Mouse (Mus musculus) heart, embryonic 10.5 days (tissue): Measurements from ENCODE around the gene 1810013L24Rik. TPM values are rescaled to one million over a fixed set of nuclear protein-coding genes. Genes with fewer than 3 reads are reported as not detected.

Experiments
- DNase-seq: peaks from one replicate; pipeline ENCODE4 v3.0.0-alpha.2; 2017; ENCODE audit warnings: low spot score
- H3K27ac ChIP-seq: fragments of 300-500 bp; sonication (generic); 2 replicates; pipeline ENCODE4 v1.5.1; 2016; ENCODE audit warnings: mild to moderate bottlenecking
- H3K27me3 ChIP-seq: fragments of 300-500 bp; sonication (generic); 2 replicates; pipeline ENCODE4 v1.6.1; 2016; ENCODE audit warnings: mild to moderate bottlenecking; ENCODE audit not compliant: poor library complexity, insufficient read depth, severe bottlenecking
- H3K36me3 ChIP-seq: fragments of 300-500 bp; sonication (generic); 2 replicates; pipeline ENCODE4 v1.6.1; 2016; ENCODE audit warnings: mild to moderate bottlenecking, moderate library complexity
- H3K4me1 ChIP-seq: fragments of 300-500 bp; sonication (generic); 2 replicates; pipeline ENCODE4 v1.6.1; 2016; ENCODE audit warnings: mild to moderate bottlenecking
- H3K4me3 ChIP-seq: fragments of 300-500 bp; sonication (generic); 2 replicates; pipeline ENCODE4 v1.5.1; 2016; ENCODE audit warnings: mild to moderate bottlenecking, moderate library complexity
- H3K9me3 ChIP-seq: fragments of 300-500 bp; sonication (generic); 2 replicates; pipeline ENCODE4 v1.6.1; 2016; ENCODE audit warnings: mild to moderate bottlenecking, moderate library complexity
- WGBS: fragments of 180-500 bp; shearing (Covaris S2); methylation state at CpG from one replicate; pipeline ENCODE4 v1.1.7; 2016; 5-methylcytosine and 5-hydroxymethylcytosine counted together
- polyA plus RNA-seq: library from polyadenylated mRNA; unstranded; fragments of >200 nt; fragmentation: Nextera tagmentation; extraction: Ambion mirVana; gene quantifications from 2 replicates; pipeline ENCODE4 v1.2.1, GENCODE M21; 2016

Gene 1810013L24Rik
- polyA plus RNA-seq, 1 experiment from 2014 or later = 21.3 TPM

DNA sequence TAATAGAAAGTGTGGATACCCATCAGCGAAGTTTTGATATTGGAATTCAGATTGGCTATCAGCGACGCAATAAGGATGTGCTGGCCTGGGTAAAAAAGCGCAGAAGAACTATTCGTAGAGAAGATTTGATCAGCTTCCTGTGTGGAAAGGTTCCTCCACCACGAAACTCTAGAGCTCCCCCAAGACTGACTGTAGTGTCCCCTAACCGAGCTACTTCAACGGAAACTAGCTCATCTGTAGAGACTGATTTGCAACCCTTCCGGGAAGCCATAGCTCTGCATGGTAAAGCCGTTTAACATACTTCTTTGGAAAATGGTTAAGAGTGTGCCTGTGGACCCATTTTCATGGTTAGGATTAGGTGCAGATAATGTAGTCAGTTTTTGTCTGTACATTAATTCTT is 13.1 kb downstream of the 1810013L24Rik start:
- peaks cover 69% of the 10 kb centered on the region for H3K36me3 ChIP-seq
- no peaks in the 10 kb centered on the region for H3K4me1 ChIP-seq
- 88% methylated on average over 10 of the region's 10 CpGs for WGBS
- no peak for DNase-seq
- no peaks in the 10 kb centered on the region for H3K27me3 ChIP-seq
- H3K4me3 ChIP-seq = no peak overlapping the region
- H3K9me3 ChIP-seq = no peaks in the 10 kb centered on the region
- H3K27ac ChIP-seq = no peak overlapping the region

DNA sequence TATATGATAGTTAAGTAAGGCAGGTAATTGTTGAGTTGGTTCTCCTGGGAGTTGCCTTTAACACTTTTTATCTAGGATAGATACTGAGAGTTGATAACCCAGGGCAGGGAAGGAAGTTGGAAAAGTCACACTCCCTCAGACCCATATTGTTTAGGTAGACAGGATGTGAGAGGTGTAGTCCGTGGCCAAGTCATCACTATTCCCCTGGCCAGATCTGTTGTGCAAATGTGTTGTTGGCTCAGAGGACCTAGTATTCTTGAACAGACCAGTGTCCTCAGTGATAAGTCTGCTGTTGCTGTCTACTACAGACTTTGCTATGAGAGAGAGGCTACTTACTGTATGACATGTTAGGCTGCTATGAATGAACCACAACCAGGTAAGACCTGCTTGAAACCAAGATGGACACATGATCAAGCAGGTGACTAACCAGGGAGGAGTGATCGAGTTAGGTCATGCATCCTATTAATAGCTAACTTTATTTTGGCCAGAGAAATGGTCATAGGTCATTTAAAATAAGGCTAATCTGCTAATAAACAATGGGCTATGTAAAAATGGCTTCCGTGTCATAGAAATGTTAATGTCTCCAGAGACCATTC is 13.8 kb downstream of the 1810013L24Rik start:
- no peaks in the 10 kb centered on the region for H3K4me1 ChIP-seq
- no peak for DNase-seq
- H3K27ac ChIP-seq = no peak overlapping the region
- WGBS = 89% methylated on average over 3 of the region's 3 CpGs
- no peaks in the 10 kb centered on the region for H3K27me3 ChIP-seq
- H3K9me3 ChIP-seq = no peaks in the 10 kb centered on the region
- peaks cover 67% of the 10 kb centered on the region for H3K36me3 ChIP-seq
- no peak overlapping the region for H3K4me3 ChIP-seq

DNA sequence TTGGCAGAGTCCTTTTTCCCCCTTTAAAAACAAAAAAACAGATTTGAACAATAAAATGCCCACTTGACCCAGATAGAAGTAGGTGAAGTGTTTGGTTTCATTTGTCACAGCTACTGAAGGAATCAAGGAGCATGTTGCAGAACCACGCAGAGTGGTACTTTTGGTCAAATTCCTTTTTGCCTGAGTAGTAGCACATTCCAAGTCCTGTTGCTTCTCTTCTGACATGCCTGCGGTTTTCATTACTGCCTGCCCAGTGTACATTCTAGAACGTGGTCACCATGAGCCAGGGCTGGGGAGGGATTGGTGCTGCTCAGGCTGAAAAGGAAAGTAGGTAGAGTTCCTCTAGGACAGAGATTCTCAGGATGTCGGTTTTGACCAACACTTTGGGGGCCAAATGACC is 16.1 kb downstream of the 1810013L24Rik start:
- Histone ChIP-seq H3K36me3 (peaks cover 63% of the 10 kb centered on the region), H3K4me3 (no peak overlapping the region)
- DNase-seq = no peak

DNA sequence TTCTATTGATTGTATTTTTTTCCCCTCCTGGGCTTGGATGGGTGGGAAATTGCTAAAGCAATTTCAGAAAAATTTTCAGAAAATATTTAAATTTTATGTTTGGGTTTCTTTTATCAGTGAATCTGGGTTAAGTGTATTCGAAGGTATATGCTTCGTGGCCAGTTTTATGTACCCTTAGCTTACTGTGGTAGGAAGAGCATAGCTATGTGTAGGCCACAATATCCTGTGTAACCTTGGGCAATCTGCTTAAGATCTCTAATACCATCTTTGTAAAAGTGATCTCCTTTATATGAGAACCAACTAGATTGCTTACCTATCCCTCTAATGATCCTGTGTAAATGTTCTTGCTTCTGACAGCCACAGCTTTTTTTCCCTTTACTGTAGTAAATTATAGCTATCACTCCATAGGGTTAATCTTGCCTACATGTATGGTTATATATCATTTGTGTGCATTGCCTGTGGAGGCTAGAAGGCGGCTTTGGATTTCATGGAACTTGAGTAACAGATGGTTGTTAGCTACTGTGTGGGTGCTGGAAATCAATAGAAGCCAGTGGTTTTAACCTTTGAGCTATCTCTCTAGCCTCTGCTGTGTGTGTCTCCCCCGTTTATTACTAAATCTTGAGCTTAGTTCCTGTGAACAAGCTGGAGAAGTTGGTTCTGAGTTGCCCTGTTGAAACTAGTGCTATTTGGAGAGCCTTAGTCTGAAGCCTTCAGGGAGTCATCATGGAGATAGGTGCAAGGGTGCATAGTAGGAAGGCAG is 18.6 kb downstream of the 1810013L24Rik start:
- no peak for DNase-seq
- H3K27ac ChIP-seq = no peak overlapping the region
- no peaks in the 10 kb centered on the region for H3K4me1 ChIP-seq
- no peak overlapping the region for H3K4me3 ChIP-seq
- H3K27me3 ChIP-seq = no peaks in the 10 kb centered on the region
- 92% methylated on average over 4 of the region's 4 CpGs for WGBS
- peaks cover 52% of the 10 kb centered on the region for H3K36me3 ChIP-seq
- H3K9me3 ChIP-seq = no peaks in the 10 kb centered on the region

More for the DNA sequence above, 16.1 kb downstream of the 1810013L24Rik start:
- Histone ChIP-seq H3K4me1 (no peaks in the 10 kb centered on the region), H3K27me3 (no peaks in the 10 kb centered on the region), H3K9me3 (no peaks in the 10 kb centered on the region), H3K27ac (no peak overlapping the region)
- WGBS = 85% methylated on average over 4 of the region's 4 CpGs

- Histone ChIP-seq H3K27ac (no peak overlapping the region), H3K36me3 (peaks cover 45% of the 10 kb centered on the region)
- WGBS = 86% methylated on average over 1 of the region's 1 CpGs
Observed at GRCm38 (mm10) chr16:8849929-8850328, 20.0 kb downstream of the 1810013L24Rik start.

GRCm38 (mm10) chr16:8855143-8855542 is 25.2 kb downstream of the 1810013L24Rik start:
- H3K9me3 ChIP-seq = no peaks in the 10 kb centered on the region
- no peak for DNase-seq
- no peaks in the 10 kb centered on the region for H3K27me3 ChIP-seq
- H3K36me3 ChIP-seq = peaks cover 58% of the 10 kb centered on the region
- H3K4me1 ChIP-seq = peaks cover 4% of the 10 kb centered on the region; the same call in 1 of the 2 replicates
- 98% methylated on average over 2 of the region's 2 CpGs for WGBS
- no peak overlapping the region for H3K4me3 ChIP-seq
- no peak overlapping the region for H3K27ac ChIP-seq

More at GRCm38 (mm10) chr16:8849929-8850328, 20.0 kb downstream of the 1810013L24Rik start:
- peaks cover 4% of the 10 kb centered on the region; the same call in 1 of the 2 replicates for H3K4me1 ChIP-seq
- no peaks in the 10 kb centered on the region for H3K27me3 ChIP-seq
- no peak overlapping the region for H3K4me3 ChIP-seq
- DNase-seq = no peak
- no peaks in the 10 kb centered on the region for H3K9me3 ChIP-seq

DNA sequence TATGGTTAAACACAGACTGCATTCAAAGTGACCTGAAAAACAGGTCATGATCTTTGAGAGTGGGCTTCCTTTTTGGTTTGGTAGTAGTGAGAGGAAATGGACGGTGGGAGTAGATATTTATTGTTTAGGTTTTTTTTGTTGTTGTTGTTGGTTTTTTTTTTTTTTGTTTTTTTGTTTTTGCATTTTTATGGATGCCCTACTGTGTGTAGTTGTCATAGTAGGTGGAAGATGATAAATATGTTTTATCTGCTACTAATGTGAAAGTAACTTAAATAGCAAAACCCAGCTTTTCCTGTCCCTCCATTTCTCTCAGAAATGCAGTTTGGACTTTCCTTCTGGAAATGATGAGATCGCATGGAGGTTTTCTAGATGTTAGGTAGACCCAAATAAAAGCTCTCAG is 26.9 kb downstream of the 1810013L24Rik start:
- H3K27ac ChIP-seq = no peak overlapping the region
- H3K27me3 ChIP-seq = no peaks in the 10 kb centered on the region
- H3K4me3 ChIP-seq = no peak overlapping the region
- WGBS = 91% methylated on average over 2 of the region's 2 CpGs
- no peak for DNase-seq
- no peaks in the 10 kb centered on the region for H3K9me3 ChIP-seq
- H3K4me1 ChIP-seq = peaks cover 4% of the 10 kb centered on the region; the same call in 1 of the 2 replicates
- H3K36me3 ChIP-seq = peaks cover 63% of the 10 kb centered on the region

- Histone ChIP-seq H3K27me3 (no peaks in the 10 kb centered on the region), H3K4me1 (peaks cover 13% of the 10 kb centered on the region; the same call in 1 of the 2 replicates), H3K9me3 (no peaks in the 10 kb centered on the region), H3K36me3 (peaks cover 38% of the 10 kb centered on the region), H3K27ac (no peak overlapping the region), H3K4me3 (no peak overlapping the region)
- 77% methylated on average over 5 of the region's 5 CpGs for WGBS
- DNase-seq = no peak
Observed at GRCm38 (mm10) chr16:8862336-8862987, 32.6 kb downstream of the 1810013L24Rik start.

GRCm38 (mm10) chr16:8864223-8864631 is 34.3 kb downstream of the 1810013L24Rik start:
- Histone ChIP-seq H3K9me3 (no peaks in the 10 kb centered on the region), H3K4me3 (no peak overlapping the region), H3K4me1 (peaks cover 13% of the 10 kb centered on the region; the same call in 1 of the 2 replicates), H3K27ac (no peak overlapping the region), H3K36me3 (peaks cover 22% of the 10 kb centered on the region), H3K27me3 (no peaks in the 10 kb centered on the region)
- WGBS = 26% methylated on average over 4 of the region's 4 CpGs
- peak; percentile 53 for DNase-seq

GRCm38 (mm10) chr16:8867406-8867955 is 37.6 kb downstream of the 1810013L24Rik start:
- no peaks in the 10 kb centered on the region for H3K36me3 ChIP-seq
- H3K27ac ChIP-seq = no peak overlapping the region
- peak; percentile 61 for DNase-seq
- no peak overlapping the region for H3K4me3 ChIP-seq
- 87% methylated on average over 5 of the region's 5 CpGs for WGBS
- peaks cover 16% of the 10 kb centered on the region; the same call in 1 of the 2 replicates for H3K4me1 ChIP-seq
- H3K27me3 ChIP-seq = no peaks in the 10 kb centered on the region
- H3K9me3 ChIP-seq = no peaks in the 10 kb centered on the region

- WGBS = 87% methylated on average over 3 of the region's 3 CpGs
- Histone ChIP-seq H3K36me3 (no peaks in the 10 kb centered on the region), H3K4me3 (no peak overlapping the region), H3K27me3 (no peaks in the 10 kb centered on the region), H3K9me3 (no peaks in the 10 kb centered on the region), H3K27ac (no peak overlapping the region), H3K4me1 (peaks cover 13% of the 10 kb centered on the region; the same call in 1 of the 2 replicates)
- peak; percentile 51 for DNase-seq
Observed at GRCm38 (mm10) chr16:8868506-8868905, 38.6 kb downstream of the 1810013L24Rik start.

GRCm38 (mm10) chr16:8869715-8870114 is 39.8 kb downstream of the 1810013L24Rik start:
- Histone ChIP-seq H3K4me3 (no peak overlapping the region), H3K27ac (no peak overlapping the region), H3K4me1 (peaks cover 3% of the 10 kb centered on the region; the same call in 1 of the 2 replicates), H3K9me3 (no peaks in the 10 kb centered on the region), H3K36me3 (no peaks in the 10 kb centered on the region), H3K27me3 (no peaks in the 10 kb centered on the region)
- DNase-seq = peak; percentile 83
- WGBS = 33% methylated on average over 2 of the region's 2 CpGs
